Mouse (Mus musculus) gastrocnemius, adult 2 months (tissue): ENCODE measurements around the gene Uox. TPM values are rescaled to one million over a fixed set of nuclear protein-coding genes. Genes with fewer than 3 reads are reported as not detected.

Source experiments
- DNase-seq: peaks from one replicate; pipeline ENCODE4 v3.0.0; 2022
- H3K27ac ChIP-seq: fragments of 200-600 bp; 2 replicates; pipeline ENCODE4 v1.8.1; 2022; ENCODE audit warnings: mild to moderate bottlenecking
- H3K4me3 ChIP-seq: fragments of 200-600 bp; 2 replicates; pipeline ENCODE4 v1.8.1; 2022; ENCODE audit warnings: mild to moderate bottlenecking, moderate library complexity
- CTCF ChIP-seq: fragments of 200-600 bp; IDR thresholded peaks from 2 replicates; pipeline ENCODE4 v1.8.1; 2022; ENCODE audit warnings: antibody characterized with exemption, mild to moderate bottlenecking, moderate library complexity
- intact Hi-C: fragments of 180-260 bp; cut with DNase I; formaldehyde crosslinking; loops from one replicate; pipeline ENCODE4 v1.15.1; 2025
- long read RNA-seq, 2 experiments: library from polyadenylated mRNA; stranded (forward); transcript quantifications; one replicate each; pipeline ENCODE4 v2.0.0; 2021
- total RNA-seq, 2 experiments: library from RNA; stranded (reverse); gene quantifications; 2 replicates each; pipeline ENCODE4 v1.2.3; 2021

Gene Uox
- not detected for total RNA-seq
- long read RNA-seq, experiment 1 = 0 reads
- long read RNA-seq, experiment 2 = 0 reads

- no peak for DNase-seq
- Histone ChIP-seq H3K4me3 (no peak within 1 kb of the TSS), H3K27ac (no peak within 1 kb of the TSS)
- no peak for TF ChIP-seq CTCF
- intact Hi-C loops = no loop called here
These were observed at the start of gene Uox for GRCm38 (mm10) chr3:146570148-146570782. TSS of gene Uox (plus strand) at chr3:146570426.

- Histone ChIP-seq H3K27ac (peak within 1 kb of the TSS; percentile 99), H3K4me3 (peak within 1 kb of the TSS; percentile 84)
- peak; percentile 93 for DNase-seq
- intact Hi-C loops = loop anchor here (2.0 to 5.0 kb wide), 2 partner anchors 20 to 119 kb away; partner anchors contain the start of gene Ssx2ip
- no peak for TF ChIP-seq CTCF
These were observed 49.2 kb upstream of the Uox start, which contains the start of gene Rpf1 for GRCm38 (mm10) chr3:146520798-146521651. TSS of gene Rpf1 (minus strand) at chr3:146521429.

- intact Hi-C loops = loop anchor here (2.0 to 5.0 kb wide), 2 partner anchors 21 to 119 kb away; partner anchors contain the start of gene Ssx2ip
- peak overlapping the region; percentile 99 for H3K27ac ChIP-seq
- TF ChIP-seq CTCF = no peak
These were observed 48.6 kb upstream of the Uox start for GRCm38 (mm10) chr3:146521652-146522020.

GRCm38 (mm10) chr3:146528335-146528734 is 41.9 kb upstream of the Uox start:
- no peak overlapping the region for H3K27ac ChIP-seq
- DNase-seq = no peak
- intact Hi-C loops = no loop called here
- H3K4me3 ChIP-seq = no peak overlapping the region
- no peak for TF ChIP-seq CTCF

More at GRCm38 (mm10) chr3:146521652-146522020, 48.6 kb upstream of the Uox start:
- no peak for DNase-seq
- peak overlapping the region; percentile 84 for H3K4me3 ChIP-seq

GRCm38 (mm10) chr3:146534986-146535385 is 35.2 kb upstream of the Uox start:
- Histone ChIP-seq H3K4me3 (no peak overlapping the region), H3K27ac (no peak overlapping the region)
- no peak for TF ChIP-seq CTCF
- intact Hi-C loops = no loop called here
- no peak for DNase-seq

- H3K4me3 ChIP-seq = no peak overlapping the region
- H3K27ac ChIP-seq = no peak overlapping the region
- no peak for TF ChIP-seq CTCF
- intact Hi-C loops = no loop called here
- DNase-seq = no peak
These were observed 29.5 kb upstream of the Uox start for GRCm38 (mm10) chr3:146540521-146541273.

- Histone ChIP-seq H3K4me3 (no peak overlapping the region), H3K27ac (no peak overlapping the region)
- TF ChIP-seq CTCF = no peak
- intact Hi-C loops = no loop called here
- no peak for DNase-seq
These were observed 26.6 kb upstream of the Uox start for GRCm38 (mm10) chr3:146543632-146544031.

GRCm38 (mm10) chr3:146554816-146555215 is 15.4 kb upstream of the Uox start:
- TF ChIP-seq CTCF = no peak
- no peak overlapping the region for H3K4me3 ChIP-seq
- intact Hi-C loops = loop anchor here (5.0 kb wide), 1 partner anchor 208 kb away; no protein-coding TSS in a partner anchor

GRCm38 (mm10) chr3:146556567-146556966 is 13.7 kb upstream of the Uox start:
- TF ChIP-seq CTCF = peak; percentile 33
- no peak overlapping the region for H3K4me3 ChIP-seq
- H3K27ac ChIP-seq = no peak overlapping the region
- no peak for DNase-seq
- intact Hi-C loops = loop anchor here (5.0 kb wide), 1 partner anchor 209 kb away; no protein-coding TSS in a partner anchor

More at GRCm38 (mm10) chr3:146554816-146555215, 15.4 kb upstream of the Uox start:
- DNase-seq = no peak
- H3K27ac ChIP-seq = no peak overlapping the region

- TF ChIP-seq CTCF = no peak
- Histone ChIP-seq H3K4me3 (no peak overlapping the region), H3K27ac (no peak overlapping the region)
- intact Hi-C loops = loop anchor here (5.0 kb wide), 1 partner anchor 210 kb away; no protein-coding TSS in a partner anchor
- DNase-seq = no peak
These were observed 12.7 kb upstream of the Uox start for GRCm38 (mm10) chr3:146557507-146557906.

GRCm38 (mm10) chr3:146562936-146563335 is 7.3 kb upstream of the Uox start:
- no peak for DNase-seq
- TF ChIP-seq CTCF = no peak
- no peak overlapping the region for H3K4me3 ChIP-seq
- intact Hi-C loops = loop anchor here (5.0 to 10.0 kb wide), 2 partner anchors 219 to 382 kb away; no protein-coding TSS in a partner anchor
- no peak overlapping the region for H3K27ac ChIP-seq

GRCm38 (mm10) chr3:146564268-146565064 is 5.8 kb upstream of the Uox start:
- DNase-seq = peak; percentile 78
- intact Hi-C loops = loop anchor here (2.0 to 10.0 kb wide), 3 partner anchors 218 to 380 kb away; no protein-coding TSS in a partner anchor
- H3K4me3 ChIP-seq = no peak overlapping the region; the same call in 1 of the 2 replicates
- TF ChIP-seq CTCF = peak; percentile 86
- no peak overlapping the region for H3K27ac ChIP-seq
